Mouse (Mus musculus) liver, adult 2 months (tissue): ENCODE results near the gene Npnt.

ENCODE experiments used
- CTCF ChIP-seq: fragments of 200-500 bp; IDR thresholded peaks from 2 replicates; pipeline ENCODE4 v1.5.1; 2011; ENCODE audit warnings: low read depth, low read length, control low read depth
- POLR2A ChIP-seq: fragments of 200-500 bp; IDR thresholded peaks from 2 replicates; pipeline ENCODE4 v1.6.1; 2011; ENCODE audit warnings: low read length, control low read depth; ENCODE audit not compliant: insufficient read depth; ENCODE audit errors: extremely low read depth

GRCm38 (mm10) chr3:132864329-132864919 is 85.7 kb downstream of the Npnt start:
- TF ChIP-seq CTCF: no peak
- no peak for TF ChIP-seq POLR2A
